Mouse (Mus musculus) WW6 (cell line): Measurements from ENCODE around the gene Fndc3b.

Experiments
- DNase-seq: peaks from one replicate; pipeline ENCODE4 v3.0.0-alpha.2; 2013; ENCODE audit warnings: low read depth, low spot score

Gene Fndc3b

DNA sequence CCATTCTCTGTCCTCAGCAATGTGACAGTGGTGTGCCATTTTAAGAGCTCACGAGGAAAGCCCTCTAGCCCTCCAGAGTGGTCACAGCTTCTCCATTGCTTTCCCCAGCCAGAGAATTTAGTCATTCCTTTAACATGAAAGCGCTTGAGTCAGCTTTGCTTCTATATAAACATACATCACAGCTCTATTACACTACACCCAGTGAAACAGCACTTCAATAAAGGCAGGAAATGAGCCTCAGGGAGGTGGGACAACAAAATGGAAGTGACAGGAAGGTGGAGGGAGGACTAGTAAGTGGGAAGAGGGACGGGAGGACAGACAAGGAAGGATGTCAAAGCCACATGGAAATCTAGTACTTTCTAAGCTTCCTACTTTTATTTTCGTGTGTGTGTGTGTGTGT is 88.7 kb downstream of the Fndc3b start:
- DNase-seq, result no peak

DNA sequence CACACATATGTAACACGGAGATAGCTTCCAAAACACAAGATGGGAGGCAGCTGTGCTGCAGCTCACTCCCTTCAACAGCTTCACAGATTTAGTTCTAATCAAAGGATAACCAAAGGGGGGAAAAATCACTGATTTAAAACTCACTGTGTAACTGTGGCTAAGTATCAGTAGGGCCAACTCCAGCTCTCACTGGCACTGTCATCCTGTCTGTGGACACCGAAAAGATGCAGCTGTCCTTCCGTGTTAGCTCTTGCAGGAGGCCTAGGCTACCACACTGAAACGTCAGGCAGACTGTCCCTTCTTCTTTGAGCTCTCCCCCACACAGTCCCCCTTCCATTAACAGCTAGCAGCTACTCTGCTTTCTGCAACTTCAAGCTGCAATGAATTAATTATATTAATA is 89.9 kb downstream of the Fndc3b start:
- no peak for DNase-seq

DNA sequence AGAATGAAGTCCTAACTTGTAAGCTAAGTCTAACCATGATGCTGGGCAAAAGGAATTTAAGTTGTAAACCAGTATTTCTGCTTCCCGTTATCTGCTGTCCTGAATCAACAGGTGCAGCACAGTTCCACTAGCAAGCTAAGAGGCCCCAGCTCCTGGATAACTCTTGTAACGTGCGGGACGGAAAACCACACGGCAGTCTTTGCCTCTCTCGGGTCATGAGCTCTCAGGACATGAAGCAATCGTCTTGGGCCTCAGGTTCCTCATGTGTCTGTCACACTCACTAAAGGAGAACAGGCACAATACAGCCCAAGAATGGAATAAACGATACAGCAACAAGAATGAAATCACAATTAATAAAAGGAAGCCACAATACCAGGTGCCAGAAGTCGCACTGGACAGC is 93.4 kb downstream of the Fndc3b start:
- no peak for DNase-seq

DNA sequence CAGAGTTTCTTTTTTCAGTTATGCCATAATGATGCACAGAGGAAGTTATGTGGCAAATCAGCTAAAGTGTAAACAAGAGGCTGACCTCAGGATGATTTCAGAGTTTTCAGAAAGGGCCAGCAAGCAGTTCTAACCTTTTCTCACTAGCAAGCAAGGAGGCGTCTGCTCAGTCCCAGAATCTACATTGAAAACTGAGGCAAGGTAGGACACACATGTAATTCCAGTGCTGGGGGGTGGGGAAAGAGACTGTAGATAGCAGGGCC is 93.9 kb downstream of the Fndc3b start:
- no peak for DNase-seq

DNA sequence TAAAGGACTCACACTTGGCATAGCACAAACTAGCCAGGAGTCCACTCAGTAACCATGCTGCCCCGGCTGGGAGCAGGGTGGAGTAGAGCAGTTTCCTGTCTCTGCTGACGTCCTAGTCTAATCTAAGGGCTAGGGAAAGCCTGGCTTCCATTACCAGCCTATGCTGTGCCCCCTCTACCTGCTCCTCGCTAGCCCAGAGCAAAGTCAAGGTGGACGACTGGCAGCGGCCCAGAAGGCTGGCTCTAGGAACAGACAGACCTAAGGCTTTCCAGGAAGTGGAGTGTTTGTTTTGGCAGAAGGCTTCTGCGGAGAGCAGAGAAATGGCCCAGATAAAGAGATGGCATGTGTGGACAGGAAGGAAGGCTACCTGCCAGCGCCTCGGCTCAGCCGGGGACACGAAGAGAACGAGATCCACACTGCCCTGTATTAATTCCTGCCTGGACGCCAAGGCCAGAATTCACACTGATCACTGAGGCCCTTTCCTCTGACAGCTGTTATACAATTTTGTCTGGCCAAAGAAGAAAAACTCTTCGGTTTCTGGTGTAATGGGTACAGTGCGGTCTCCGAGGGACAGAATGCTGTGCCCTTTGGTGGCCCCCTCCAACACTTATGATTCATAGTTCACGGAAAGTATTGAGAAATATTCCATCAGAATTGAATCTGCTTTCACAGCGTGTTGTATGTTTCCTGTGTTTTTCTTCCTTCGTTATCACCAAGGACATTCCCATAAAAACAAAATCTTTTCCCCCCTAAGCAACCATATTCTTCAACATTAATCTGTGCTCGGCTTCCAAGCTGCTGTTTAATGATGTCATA is 94.5 kb downstream of the Fndc3b start:
- DNase-seq, result no peak

DNA sequence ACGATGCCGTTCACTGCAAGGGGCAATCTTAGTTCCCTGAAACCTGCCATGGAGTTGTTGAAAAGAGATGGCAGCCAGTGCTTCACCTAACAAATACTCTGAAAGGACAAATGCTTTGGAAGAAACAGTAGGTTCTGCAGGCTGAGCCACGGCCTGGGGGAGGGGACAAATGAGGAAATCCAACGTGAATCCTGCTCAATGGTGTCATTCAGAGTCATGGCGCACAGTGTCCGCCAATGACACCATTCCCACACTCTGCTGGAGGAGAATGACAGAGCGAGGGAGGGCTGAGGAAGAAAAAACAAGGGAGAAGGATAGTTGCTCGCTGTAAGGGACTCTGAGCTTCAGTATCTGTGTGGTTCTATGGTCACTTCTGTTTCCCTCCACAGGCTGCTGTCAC is 95.6 kb downstream of the Fndc3b start:
- DNase-seq, result no peak

DNA sequence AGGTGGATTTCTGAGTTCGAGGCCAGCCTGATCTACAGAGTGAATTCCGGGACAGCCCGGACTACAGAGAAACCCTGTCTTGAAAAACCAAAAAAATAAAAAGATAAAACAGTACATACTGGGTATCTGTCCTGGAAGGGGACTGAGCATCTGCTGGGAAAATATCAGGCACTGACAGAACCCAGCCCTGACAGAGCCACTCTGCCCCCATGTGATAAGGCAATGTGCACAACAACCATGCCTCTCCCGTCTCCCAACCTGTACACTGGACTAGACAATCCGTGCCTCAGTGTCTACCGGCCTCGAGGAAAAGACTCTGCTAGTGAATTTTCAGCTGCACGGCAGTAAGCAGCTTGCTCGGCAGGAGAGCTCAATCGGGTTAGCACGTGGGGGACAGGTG is 97.3 kb downstream of the Fndc3b start:
- no peak for DNase-seq

DNA sequence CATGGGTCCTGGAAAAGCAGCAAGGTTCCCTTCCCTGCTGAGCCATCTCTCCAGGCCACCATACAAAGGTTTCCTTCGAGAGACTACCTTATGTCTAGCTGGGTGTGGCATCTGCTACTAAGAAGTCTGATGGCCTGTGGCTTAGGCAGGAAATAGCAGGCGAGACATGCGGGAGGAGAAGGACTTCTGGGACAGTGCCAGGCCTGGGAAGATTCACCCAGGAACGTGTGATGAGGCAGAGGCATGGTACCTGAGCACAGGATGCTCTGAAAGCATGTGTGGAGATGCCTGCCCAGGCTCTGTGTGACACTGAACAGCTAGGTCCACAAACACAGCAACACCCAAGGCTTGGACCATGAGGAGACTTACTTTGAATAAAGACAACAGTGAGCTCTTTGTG is 98.1 kb downstream of the Fndc3b start:
- no peak for DNase-seq

DNA sequence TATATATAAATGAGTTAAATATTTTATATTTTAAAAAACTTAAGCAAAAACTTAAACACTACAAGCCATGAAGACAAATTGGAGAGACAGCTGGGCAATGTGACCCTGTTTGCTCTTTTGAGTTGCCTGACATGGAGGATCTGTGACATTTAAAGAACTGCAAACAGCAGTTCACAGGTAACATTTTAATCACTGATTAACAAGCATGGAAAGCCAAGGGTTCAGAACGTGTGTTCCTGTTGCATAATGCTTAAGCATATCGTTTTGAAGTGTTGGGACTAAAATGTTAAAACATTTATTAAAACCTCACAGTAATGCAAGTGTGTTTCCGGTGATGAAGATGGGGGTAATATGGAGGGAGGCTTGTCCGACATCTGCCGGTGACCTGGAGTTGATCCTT is 99.1 kb downstream of the Fndc3b start:
- DNase-seq, result no peak

DNA sequence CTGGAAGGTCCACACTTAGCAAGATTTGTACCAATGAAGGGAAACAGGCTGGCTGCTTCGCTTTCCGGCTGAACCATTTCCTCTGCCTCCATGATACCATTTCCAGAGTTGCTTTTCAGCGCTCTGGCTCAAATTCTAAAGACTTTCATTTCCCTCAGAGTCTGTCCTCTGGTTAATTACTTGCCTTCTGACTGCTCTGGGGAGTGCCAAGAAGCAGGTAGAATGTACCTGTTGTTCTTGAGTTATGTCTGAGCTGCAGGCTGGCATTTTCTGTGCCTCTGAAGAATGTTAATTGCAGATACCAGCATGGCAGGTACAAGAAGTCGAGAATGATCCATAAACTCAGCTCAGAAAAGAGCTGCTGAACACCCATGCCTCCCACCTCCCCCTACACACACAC is 100.6 kb downstream of the Fndc3b start:
- DNase-seq, result no peak

DNA sequence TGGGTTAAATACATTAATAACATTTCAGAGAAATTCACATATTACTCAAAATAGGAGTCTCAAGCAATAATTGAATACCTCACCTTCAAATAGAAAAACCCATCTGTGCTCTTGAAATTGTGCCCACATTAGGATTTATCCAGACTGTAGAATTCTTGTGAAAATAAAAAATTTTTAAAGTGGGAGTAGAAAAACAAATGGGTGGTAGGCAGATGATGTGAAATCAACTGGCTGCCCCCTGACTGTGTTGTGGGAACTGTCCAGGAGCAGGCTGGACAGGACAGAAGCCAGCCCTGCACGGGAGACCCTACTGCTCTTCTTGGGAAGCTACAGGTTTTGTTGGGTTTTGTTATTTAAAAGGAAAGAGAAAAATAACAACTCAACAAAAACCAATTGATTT is 101.0 kb downstream of the Fndc3b start:
- DNase-seq, result no peak

DNA sequence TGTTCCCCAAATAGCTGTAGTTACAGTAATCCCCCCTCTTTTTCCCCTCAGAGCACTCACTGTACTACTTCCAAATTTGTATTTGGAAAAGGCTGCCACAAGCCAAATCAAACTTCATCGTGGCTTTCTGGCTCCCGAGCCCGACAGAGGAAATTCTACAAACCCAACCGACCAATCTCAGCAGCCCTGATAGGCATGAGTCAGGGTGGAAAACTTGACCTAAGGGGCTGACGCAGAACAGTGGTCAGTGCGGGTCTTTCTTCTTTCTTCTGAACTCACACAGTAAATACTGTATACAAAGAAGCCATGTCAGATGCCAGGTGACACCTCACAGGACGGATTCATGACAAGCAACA is 103.3 kb downstream of the Fndc3b start:
- no peak for DNase-seq

DNA sequence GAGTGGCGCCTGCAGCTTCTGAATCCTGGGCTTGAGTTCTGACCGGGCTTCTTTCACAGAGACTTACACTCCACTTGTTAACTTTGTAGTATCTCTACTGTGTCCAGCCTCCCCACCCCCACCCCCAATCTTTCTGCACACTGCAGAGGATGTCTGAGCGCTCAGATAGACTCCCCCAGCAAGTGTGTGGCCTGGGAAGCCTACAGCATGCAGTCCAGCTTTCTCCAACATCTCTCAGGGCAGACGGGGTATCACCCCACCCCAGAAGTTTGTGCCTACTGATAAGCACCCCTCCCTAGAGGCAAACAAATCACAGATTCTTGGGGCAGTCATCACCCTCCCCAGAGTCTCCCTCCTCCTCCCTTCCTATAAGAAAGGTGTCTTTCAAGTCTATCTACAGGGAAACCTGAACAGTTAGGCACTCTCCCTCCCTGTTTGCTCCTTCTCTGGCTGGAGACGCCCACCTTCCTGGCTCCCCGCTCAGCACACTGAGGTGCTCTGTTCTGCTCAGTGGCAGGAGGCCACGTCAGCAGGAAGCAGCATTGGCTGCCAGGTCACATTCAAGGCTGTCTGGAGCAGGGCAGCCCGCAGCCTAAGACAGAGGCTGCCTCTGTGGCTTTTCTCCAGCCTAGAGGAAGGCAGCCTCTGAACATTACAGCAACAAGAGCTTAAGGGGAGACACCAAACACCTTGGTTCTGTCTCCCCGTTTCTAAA is 103.9 kb downstream of the Fndc3b start:
- DNase-seq, result no peak

DNA sequence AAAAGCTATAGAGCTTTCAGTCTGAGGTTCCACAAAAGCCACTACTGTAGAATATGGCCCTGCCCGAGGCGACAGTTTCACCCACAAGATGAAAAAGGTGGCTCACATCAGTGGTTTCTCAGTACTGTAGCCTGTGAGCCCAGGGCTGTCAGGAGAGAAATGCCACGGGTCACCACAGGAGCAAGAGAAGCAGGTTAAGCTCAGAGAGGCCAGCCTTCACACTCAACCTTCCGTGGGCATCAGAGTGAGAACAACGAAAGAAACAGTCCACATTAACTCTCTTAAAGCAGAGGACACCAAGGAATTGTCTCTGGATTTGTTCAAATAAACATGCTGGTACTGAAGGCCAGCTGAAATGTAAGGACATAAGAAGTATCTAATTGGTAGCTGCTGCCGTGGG is 104.5 kb downstream of the Fndc3b start:
- DNase-seq, result no peak

DNA sequence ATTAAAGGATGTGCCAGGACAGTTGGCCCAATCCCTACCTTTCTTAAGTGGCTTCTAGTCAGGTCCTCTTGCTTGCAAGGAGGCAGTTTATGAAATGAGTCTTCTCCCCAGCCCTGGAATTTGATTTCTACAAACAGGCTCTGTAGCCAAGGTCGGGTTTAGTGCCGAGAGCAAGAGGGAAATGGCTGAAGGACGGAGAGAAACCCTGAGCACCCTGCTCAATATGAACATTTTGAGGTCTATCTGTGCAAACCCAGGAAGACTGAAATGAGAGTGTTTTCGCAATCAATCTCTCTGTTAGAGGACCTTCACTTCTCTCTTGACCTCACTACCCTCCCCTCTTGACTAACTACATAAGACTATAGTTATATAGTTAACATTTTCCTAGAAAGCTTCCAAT is 105.5 kb downstream of the Fndc3b start:
- DNase-seq, result no peak

DNA sequence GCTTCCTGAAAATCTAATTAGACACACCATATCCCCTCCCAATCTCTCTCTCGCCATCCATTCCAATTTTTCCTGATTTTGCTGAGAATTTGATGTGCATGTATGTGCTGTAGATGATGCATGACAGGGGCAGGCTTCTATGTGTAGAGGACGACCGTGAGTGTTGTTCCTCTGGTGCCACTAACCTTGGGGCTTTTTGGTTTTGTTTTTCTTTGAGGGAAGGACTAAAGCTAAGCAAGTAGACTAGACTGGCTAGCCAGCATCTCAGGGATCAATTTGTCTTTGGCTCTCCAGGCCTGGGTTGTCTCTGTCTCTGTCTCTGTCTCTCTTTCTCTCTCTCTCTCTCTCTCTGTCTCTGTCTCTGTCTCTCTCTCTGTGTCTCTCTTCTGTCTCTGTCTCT is 106.0 kb downstream of the Fndc3b start:
- DNase-seq, result no peak

DNA sequence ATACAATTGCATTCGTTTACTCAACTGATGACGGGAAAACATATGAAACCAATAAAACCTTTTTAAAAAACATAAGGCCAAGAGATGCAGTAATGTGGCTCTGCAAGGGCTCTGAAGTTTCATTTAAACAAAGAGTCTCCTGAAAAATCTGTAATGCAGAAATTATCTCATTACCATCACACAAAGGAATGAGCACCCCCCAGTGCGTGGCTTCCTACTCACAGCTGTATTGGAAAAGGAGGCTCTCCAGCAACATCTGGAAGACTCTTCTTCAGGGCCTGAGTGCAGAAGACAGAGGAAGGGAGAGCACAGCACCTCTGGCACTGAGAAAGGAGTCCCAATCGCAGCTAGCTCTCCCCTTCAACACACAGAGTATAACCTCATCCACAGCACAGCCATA is 106.5 kb downstream of the Fndc3b start:
- DNase-seq, result no peak

DNA sequence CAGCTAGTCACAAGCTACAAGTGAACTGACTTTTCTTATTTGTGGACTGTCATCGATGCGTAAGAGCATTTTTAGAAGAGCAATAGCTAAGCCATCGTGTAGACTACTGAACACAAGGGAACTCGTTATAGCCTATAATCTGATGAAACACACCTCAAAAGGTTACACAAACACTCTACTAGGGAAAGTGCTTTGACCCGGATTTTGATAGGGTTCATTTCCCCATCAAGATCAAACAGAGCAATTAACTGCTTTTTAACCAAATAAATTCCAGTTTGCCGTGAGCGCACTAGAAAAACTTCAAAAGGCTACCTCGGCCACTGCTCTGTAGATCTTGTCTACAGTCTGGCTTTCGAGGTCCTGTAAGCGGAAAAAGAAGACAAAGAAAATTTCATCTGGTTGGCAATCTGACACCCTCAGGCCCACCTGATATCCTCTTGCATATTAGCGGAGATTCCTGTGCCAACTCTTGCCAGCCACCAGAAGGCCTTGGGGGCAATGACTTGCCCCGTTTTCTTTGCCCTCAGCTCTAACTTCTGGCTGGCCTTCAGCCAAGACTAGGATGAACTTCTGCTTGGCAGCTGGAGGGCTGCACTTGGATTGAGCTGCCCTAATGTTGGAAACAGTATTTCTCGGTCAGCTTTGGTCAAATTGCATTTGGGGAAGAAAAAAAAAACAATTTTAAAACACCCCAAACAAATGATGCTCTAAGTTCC is 107.0 kb downstream of the Fndc3b start:
- DNase-seq, result no peak

DNA sequence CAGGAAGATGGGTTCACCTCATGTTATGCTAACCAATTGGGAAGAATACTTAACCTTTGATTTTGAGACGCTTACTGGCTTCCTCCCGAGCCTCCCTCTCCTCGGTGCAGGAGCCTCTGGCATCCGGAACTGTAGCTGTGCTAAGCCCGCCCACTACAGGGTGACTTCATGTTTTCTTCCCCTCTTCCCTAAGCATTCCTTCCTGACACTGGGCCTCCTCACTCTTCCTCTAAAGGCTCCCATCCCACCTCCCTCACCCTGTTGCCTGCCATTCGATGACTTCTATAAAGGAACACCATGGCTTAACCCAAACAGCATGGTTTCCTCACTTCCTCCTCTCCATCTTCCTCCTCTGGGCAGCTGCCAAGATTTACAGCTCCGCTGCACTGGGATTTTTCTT is 110.5 kb downstream of the Fndc3b start:
- DNase-seq, result no peak

DNA sequence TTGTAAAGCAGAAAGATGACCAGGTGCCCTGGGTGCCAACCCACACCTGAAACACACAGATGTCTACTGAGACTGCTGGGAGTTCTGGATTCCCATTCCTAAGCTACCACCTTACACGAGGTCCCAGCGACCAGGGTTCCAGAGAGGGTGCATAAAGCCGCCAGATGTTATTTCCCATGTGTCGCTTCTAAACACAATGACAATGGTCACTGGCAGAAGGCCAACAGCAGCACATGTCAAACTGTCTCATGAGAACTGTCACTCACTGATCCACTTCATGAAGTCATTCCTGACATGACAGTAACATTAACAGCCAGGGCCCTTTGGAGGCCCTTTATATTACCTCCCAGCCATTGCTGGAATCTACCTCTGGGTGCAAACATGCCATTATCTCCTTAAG is 110.9 kb downstream of the Fndc3b start:
- DNase-seq, result no peak

DNA sequence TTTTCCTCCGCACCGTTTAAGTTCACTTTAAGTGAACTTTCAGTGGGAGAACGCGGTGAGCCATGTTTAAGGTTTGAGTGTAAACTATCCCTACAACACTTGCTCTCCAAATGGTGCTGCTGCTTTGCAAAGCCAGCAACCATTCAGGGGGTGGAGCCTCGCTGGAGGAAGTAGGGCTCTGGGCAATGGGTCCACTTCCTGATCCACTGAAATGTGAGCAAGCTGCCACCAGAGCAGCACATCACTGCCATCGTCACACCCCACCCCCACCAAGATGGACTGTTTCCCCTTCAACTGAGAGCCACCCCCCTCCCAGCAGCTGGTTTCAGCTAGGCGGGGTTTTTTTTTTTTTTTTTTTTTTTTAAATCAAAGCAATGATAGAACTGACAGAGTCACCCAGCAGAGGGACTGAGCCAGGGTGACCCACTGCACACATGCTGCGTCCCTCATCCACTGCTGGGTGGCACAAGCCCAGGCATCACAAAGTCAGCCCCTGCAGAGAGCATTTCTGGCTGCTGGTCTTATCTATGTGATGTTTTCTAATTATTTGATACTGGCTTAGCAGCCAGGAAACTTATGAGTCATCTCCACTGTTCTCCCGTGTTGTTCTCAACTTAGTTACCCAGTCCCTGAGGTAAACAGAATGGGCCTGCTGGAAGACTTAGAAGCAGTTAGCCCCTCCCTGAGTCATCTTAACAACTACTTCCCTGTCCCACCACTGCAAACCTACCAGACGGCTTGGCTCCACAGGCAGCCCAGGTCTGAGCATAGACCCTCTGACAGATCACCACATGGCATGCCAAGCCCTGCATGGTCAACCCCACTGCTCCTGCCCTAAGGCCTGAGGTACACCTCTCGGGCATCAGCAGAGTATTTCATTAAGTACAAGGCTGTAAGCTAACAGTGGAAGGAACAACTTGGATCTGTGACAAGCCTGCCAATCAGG is 112.4 kb downstream of the Fndc3b start:
- DNase-seq, result peak; percentile 14
